8 mouse cellular contexts compared by ENCODE assay signal in genomic region chr13:23518885-23519284, GRCm38 (mm10). TPM values are rescaled to one million over a fixed set of nuclear protein-coding genes. Genes with fewer than 3 reads are reported as not detected.
DNase-seq lines count a peak whose midpoint lies in the region; ATAC-seq and TF ChIP-seq lines count a peak whose summit lies in the region.

No protein-coding gene starts in this region.

- peak; percentile 60 for ATAC-seq in erythroblast, adult 5-6 weeks (replicated peaks; ENCODE audit: low FRiP score, poor library complexity, severe bottlenecking)
- no peak for ATAC-seq in heart, embryonic 13.5 days (ENCODE audit: extremely low read depth, insufficient number of reproducible peaks, low FRiP score, low TSS enrichment)
- 0 out of 2 replicates have a peak, but pooled peaks have one; percentile 33 for ATAC-seq in kidney, postnatal 0 days (replicated peaks; ENCODE audit: low FRiP score, low read depth)
- 0 out of 2 replicates have a peak, but pooled peaks have one; percentile 32 for ATAC-seq in midbrain, postnatal 0 days (ENCODE audit: low FRiP score)

- no peaks in the 10 kb centered on the region for H3K9me3 ChIP-seq in heart, embryonic 13.5 days
- H3K9me3 ChIP-seq in kidney, postnatal 0 days (replicated peaks; ENCODE audit: low read length): no peaks in the 10 kb centered on the region
- no peaks in the 10 kb centered on the region for H3K9me3 ChIP-seq in midbrain, postnatal 0 days (ENCODE audit: low read length)

- H3K9ac ChIP-seq in heart, embryonic 13.5 days: peak overlapping the region; percentile 68
- 0 out of 2 replicates have a peak overlapping the region, but pooled peaks have one; percentile 14 for H3K9ac ChIP-seq in kidney, postnatal 0 days (ENCODE audit: low read depth, low read length)
- no peak overlapping the region for H3K9ac ChIP-seq in midbrain, postnatal 0 days (replicated peaks; ENCODE audit: low read length, poor library complexity, severe bottlenecking)

- TF ChIP-seq CTCF in kidney, postnatal 0 days (IDR thresholded peaks at IDR 0.05; ENCODE audit: low read depth): no peak
- no peak for TF ChIP-seq CTCF in midbrain, postnatal 0 days (IDR thresholded peaks at IDR 0.05)

- no peaks in the 10 kb centered on the region for H3K27me3 ChIP-seq in heart, embryonic 13.5 days (replicated peaks)
- H3K27me3 ChIP-seq in kidney, postnatal 0 days (ENCODE audit: insufficient read depth, low read length): no peaks in the 10 kb centered on the region
- no peaks in the 10 kb centered on the region for H3K27me3 ChIP-seq in midbrain, postnatal 0 days (ENCODE audit: insufficient read depth, low read length)
- no peaks in the 10 kb centered on the region for H3K27me3 ChIP-seq in splenic B cell, adult 2 months (ENCODE audit: control insufficient read depth, insufficient read depth, low read length, poor library complexity, severe bottlenecking)

- peak overlapping the region; percentile 72 for H3K27ac ChIP-seq in heart, embryonic 13.5 days (replicated peaks)
- H3K27ac ChIP-seq in kidney, postnatal 0 days: no peak overlapping the region
- H3K27ac ChIP-seq in midbrain, postnatal 0 days (ENCODE audit: low read depth, low read length): no peak overlapping the region

- H3K4me1 ChIP-seq in heart, embryonic 13.5 days: peaks cover 14% of the 10 kb centered on the region
- no peaks in the 10 kb centered on the region for H3K4me1 ChIP-seq in kidney, postnatal 0 days (replicated peaks; ENCODE audit: insufficient read depth, low read length)
- H3K4me1 ChIP-seq in midbrain, postnatal 0 days (ENCODE audit: insufficient read depth, low read length): peaks cover 5% of the 10 kb centered on the region; the same call in 1 of the 2 replicates

- H3K4me3 ChIP-seq in heart, embryonic 13.5 days: peak overlapping the region; percentile 67
- peak overlapping the region; percentile 50 for H3K4me3 ChIP-seq in kidney, postnatal 0 days (replicated peaks; ENCODE audit: low read depth, low read length)
- peak overlapping the region; percentile 47 for H3K4me3 ChIP-seq in midbrain, postnatal 0 days (ENCODE audit: low read depth, low read length)

- no peaks in the 10 kb centered on the region for H3K36me3 ChIP-seq in heart, embryonic 13.5 days
- no peaks in the 10 kb centered on the region for H3K36me3 ChIP-seq in kidney, postnatal 0 days (ENCODE audit: insufficient read depth, low read length)
- H3K36me3 ChIP-seq in midbrain, postnatal 0 days (ENCODE audit: insufficient read depth, low read length): no peaks in the 10 kb centered on the region
- no peaks in the 10 kb centered on the region for H3K36me3 ChIP-seq in splenic B cell, adult 2 months (ENCODE audit: control insufficient read depth, insufficient read depth, low read length, poor library complexity, severe bottlenecking)

- WGBS in heart, embryonic 13.5 days: under 1% methylated on average over 6 of the region's 6 CpGs
- WGBS in kidney, postnatal 0 days: under 1% methylated on average over 6 of the region's 6 CpGs
- whole genome bisulfite sequencing in midbrain, postnatal 0 days: 0% methylated on average over 6 of the region's 6 CpGs

- H3K4me2 ChIP-seq in heart, embryonic 13.5 days: peak overlapping the region; percentile 95
- H3K4me2 ChIP-seq in kidney, postnatal 0 days (ENCODE audit: low read length): peak overlapping the region; percentile 53
- H3K4me2 ChIP-seq in midbrain, postnatal 0 days (ENCODE audit: low read depth, low read length, poor library complexity, severe bottlenecking): peak overlapping the region; percentile 72

- DNase-seq in 3T3-L1 (ENCODE audit: low read depth, low spot score): peak; percentile 92
- peak; percentile 84 for DNase-seq in adrenal gland, postnatal 14 days
- DNase-seq in kidney, postnatal 0 days (ENCODE audit: low spot score): peak; percentile 80
- DNase-seq in liver: peak; percentile 87
- peak; percentile 81 for DNase-seq in midbrain, postnatal 0 days (ENCODE audit: low spot score)
- DNase-seq in splenic B cell, adult 2 months (ENCODE audit: low read depth, low spot score): peak; percentile 91

RNA-seq across cellular contexts. Expression of gene Hist1h4h, which starts 12.0 kb away (rescaled TPM):
- total RNA-seq in adrenal gland, postnatal 14 days (2021): 699 and 771 TPM in 2 replicates
- total RNA-seq in erythroblast, adult 5-6 weeks (2015; ENCODE audit: low replicate concordance): 19.8 and 50.6 TPM in 2 replicates
- total RNA-seq in erythroblast, adult 5-6 weeks (2017; ENCODE audit: low replicate concordance): 443 and 524 TPM in 2 replicates
- 6.3 and 7.2 TPM in 2 replicates for polyA plus RNA-seq in heart, embryonic 13.5 days (2015; fragmentation: Nextera tagmentation; extraction: Ambion mirVana)
- polyA plus RNA-seq in kidney, postnatal 0 days (2015; fragmentation: Nextera tagmentation; extraction: Ambion mirVana): 7.6 and 8.3 TPM in 2 replicates
- 1,176 and 1,474 TPM in 2 replicates for total RNA-seq in midbrain, postnatal 0 days (2014; rRNA removed)
- 3.9 and 4.0 TPM in 2 replicates for polyA plus RNA-seq in midbrain, postnatal 0 days (2015; fragmentation: Nextera tagmentation; extraction: Ambion mirVana)

RNA-seq across cellular contexts. Expression of gene Hist1h2af, which starts 14.8 kb away (rescaled TPM):
- total RNA-seq in adrenal gland, postnatal 14 days (2021): 182 and 192 TPM in 2 replicates
- 20.7 and 32.7 TPM in 2 replicates for total RNA-seq in erythroblast, adult 5-6 weeks (2015; ENCODE audit: low replicate concordance)
- 925 and 1,298 TPM in 2 replicates for total RNA-seq in erythroblast, adult 5-6 weeks (2017; ENCODE audit: low replicate concordance)
- 2.0 and 3.0 TPM in 2 replicates for polyA plus RNA-seq in heart, embryonic 13.5 days (2015; fragmentation: Nextera tagmentation; extraction: Ambion mirVana)
- 3.3 and 4.9 TPM in 2 replicates for polyA plus RNA-seq in kidney, postnatal 0 days (2015; fragmentation: Nextera tagmentation; extraction: Ambion mirVana)
- 52.3 and 293 TPM in 2 replicates for total RNA-seq in midbrain, postnatal 0 days (2014; rRNA removed)
- 0.54 and 1.5 TPM in 2 replicates for polyA plus RNA-seq in midbrain, postnatal 0 days (2015; fragmentation: Nextera tagmentation; extraction: Ambion mirVana)

RNA-seq across cellular contexts. Expression of gene Hist1h3g, which starts 16.3 kb away (rescaled TPM):
- total RNA-seq in adrenal gland, postnatal 14 days (2021): 64.2 and 80.0 TPM in 2 replicates
- total RNA-seq in erythroblast, adult 5-6 weeks (2015; ENCODE audit: low replicate concordance): 74.4 and 97.2 TPM in 2 replicates
- 54.5 and 131 TPM in 2 replicates for total RNA-seq in erythroblast, adult 5-6 weeks (2017; ENCODE audit: low replicate concordance)
- polyA plus RNA-seq in heart, embryonic 13.5 days (2015; fragmentation: Nextera tagmentation; extraction: Ambion mirVana): 4.1 and 5.5 TPM in 2 replicates
- 3.9 and 4.0 TPM in 2 replicates for polyA plus RNA-seq in kidney, postnatal 0 days (2015; fragmentation: Nextera tagmentation; extraction: Ambion mirVana)
- total RNA-seq in midbrain, postnatal 0 days (2014; rRNA removed): 99.4 and 262 TPM in 2 replicates
- polyA plus RNA-seq in midbrain, postnatal 0 days (2015; fragmentation: Nextera tagmentation; extraction: Ambion mirVana): not detected in 2 replicates

RNA-seq across cellular contexts. Expression of gene Hist1h2bh, which starts 24.3 kb away (rescaled TPM):
- 18.0 and 26.2 TPM in 2 replicates for total RNA-seq in adrenal gland, postnatal 14 days (2021)
- total RNA-seq in erythroblast, adult 5-6 weeks (2015; ENCODE audit: low replicate concordance): 13.4 and 18.2 TPM in 2 replicates
- total RNA-seq in erythroblast, adult 5-6 weeks (2017; ENCODE audit: low replicate concordance): 63.0 and 67.3 TPM in 2 replicates
- 0.32 and 0.52 TPM in 2 replicates for polyA plus RNA-seq in heart, embryonic 13.5 days (2015; fragmentation: Nextera tagmentation; extraction: Ambion mirVana)
- 0.37 and 0.43 TPM in 2 replicates for polyA plus RNA-seq in kidney, postnatal 0 days (2015; fragmentation: Nextera tagmentation; extraction: Ambion mirVana)
- 8.7 and 34.2 TPM in 2 replicates for total RNA-seq in midbrain, postnatal 0 days (2014; rRNA removed)
- 0.16 TPM in 1 of 2 replicates, not detected in the other for polyA plus RNA-seq in midbrain, postnatal 0 days (2015; fragmentation: Nextera tagmentation; extraction: Ambion mirVana)

RNA-seq across cellular contexts. Expression of gene Hist1h3f, which starts 25.0 kb away (rescaled TPM):
- total RNA-seq in adrenal gland, postnatal 14 days (2021): 72.3 and 84.2 TPM in 2 replicates
- 12.7 and 21.7 TPM in 2 replicates for total RNA-seq in erythroblast, adult 5-6 weeks (2015; ENCODE audit: low replicate concordance)
- 51.2 and 57.7 TPM in 2 replicates for total RNA-seq in erythroblast, adult 5-6 weeks (2017; ENCODE audit: low replicate concordance)
- 0.28 and 0.48 TPM in 2 replicates for polyA plus RNA-seq in heart, embryonic 13.5 days (2015; fragmentation: Nextera tagmentation; extraction: Ambion mirVana)
- 0.71 and 0.83 TPM in 2 replicates for polyA plus RNA-seq in kidney, postnatal 0 days (2015; fragmentation: Nextera tagmentation; extraction: Ambion mirVana)
- total RNA-seq in midbrain, postnatal 0 days (2014; rRNA removed): 154 and 239 TPM in 2 replicates
- 0.21 and 0.23 TPM in 2 replicates for polyA plus RNA-seq in midbrain, postnatal 0 days (2015; fragmentation: Nextera tagmentation; extraction: Ambion mirVana)
